Mouse (Mus musculus): ENCODE data around the gene Gm13283.

Gene Gm13283

DNA sequence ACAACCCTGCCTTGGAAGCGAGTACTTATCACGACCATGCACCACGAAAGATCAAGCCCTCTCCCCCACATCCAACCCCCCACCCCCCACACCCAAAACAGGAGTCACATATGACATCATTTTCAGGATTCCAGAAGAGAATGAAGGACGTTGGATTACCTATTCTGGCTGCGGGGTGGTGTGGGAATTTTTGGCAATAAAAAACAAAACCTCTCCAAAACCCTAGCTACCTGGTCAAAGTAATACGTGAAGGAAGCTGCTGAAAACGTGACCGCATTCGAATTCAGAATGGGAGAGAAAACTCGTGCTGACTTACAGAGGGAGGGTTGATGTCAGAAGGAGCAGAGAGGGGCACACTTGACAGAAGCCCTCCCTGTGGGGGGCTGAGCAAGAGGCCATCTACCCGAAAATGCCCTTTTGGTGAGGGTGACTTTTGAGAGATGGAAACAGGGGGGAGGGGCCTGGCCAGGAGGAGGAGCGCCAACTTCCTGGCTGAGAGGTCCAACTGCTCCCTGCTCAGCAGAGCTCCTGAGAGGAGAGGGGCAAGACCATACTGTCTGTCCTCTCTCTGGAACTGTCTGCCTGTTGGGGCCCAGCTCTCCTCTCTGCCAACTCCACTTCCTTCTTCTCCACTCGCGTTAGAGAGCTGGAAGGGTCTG lies at the start of gene Gm13283:
TSS of gene Gm13283 (plus strand) at position 510 of the 659 bp plus-strand sequence.
- DNase-seq = peak; percentile 97

DNA sequence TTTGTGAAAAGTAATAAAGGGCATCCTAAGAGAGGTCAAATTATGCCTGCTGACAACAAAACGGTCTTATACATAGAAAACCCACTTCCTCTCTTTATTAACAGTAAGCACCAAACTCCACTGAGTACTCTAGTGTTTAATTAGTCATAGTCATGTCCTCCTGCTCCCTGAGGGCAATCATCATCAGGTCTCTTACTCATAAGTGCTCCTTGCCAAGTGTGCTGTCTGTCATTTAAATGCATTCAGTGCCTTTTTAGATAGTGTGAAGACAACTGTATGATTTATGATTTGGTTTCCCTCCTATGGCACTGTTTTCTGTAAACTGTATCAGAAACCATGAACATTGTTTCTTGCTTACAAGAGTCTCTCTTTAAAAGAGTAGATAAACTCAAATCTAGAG lies 45.6 kb upstream of the Gm13283 start:
- DNase-seq = no peak

DNA sequence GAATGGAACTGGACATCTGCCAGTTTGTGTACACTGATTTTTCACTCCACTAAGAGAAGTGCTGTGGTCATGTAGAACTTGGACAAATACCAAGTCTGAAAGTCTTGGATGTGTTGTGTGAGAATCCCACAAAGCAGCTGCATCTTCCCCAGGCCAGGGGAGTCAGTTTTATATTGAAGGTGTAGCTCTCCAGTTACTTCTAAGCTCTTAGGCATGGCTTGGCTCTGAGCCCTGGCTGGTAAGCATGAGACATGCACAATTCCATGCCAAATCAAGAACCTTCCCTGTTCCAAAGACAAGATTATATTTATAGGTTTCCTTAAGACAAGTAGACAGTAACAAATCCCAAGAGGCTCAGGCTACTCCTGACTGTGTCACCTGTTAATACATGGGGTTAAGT lies 44.9 kb upstream of the Gm13283 start:
- DNase-seq = peak; percentile 88

DNA sequence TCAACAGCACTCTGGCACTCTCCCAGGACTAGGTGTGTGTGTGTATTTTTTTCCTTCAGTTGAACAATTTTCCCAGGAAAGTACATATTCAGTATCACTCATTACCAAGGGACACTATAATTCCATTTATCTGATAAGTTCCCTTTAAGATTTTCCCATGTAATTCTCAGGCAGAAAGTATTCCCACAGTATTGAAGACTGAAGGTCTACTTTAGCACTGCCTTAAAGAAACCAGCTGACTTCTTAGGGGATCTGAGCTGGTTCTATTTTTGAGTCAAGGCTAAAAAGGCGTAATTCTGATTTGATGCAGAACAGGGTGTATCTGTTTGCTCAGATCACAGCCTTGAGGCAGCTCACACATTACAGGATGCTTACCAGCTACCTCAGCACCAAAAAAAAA lies 41.2 kb upstream of the Gm13283 start:
- no peak for DNase-seq

DNA sequence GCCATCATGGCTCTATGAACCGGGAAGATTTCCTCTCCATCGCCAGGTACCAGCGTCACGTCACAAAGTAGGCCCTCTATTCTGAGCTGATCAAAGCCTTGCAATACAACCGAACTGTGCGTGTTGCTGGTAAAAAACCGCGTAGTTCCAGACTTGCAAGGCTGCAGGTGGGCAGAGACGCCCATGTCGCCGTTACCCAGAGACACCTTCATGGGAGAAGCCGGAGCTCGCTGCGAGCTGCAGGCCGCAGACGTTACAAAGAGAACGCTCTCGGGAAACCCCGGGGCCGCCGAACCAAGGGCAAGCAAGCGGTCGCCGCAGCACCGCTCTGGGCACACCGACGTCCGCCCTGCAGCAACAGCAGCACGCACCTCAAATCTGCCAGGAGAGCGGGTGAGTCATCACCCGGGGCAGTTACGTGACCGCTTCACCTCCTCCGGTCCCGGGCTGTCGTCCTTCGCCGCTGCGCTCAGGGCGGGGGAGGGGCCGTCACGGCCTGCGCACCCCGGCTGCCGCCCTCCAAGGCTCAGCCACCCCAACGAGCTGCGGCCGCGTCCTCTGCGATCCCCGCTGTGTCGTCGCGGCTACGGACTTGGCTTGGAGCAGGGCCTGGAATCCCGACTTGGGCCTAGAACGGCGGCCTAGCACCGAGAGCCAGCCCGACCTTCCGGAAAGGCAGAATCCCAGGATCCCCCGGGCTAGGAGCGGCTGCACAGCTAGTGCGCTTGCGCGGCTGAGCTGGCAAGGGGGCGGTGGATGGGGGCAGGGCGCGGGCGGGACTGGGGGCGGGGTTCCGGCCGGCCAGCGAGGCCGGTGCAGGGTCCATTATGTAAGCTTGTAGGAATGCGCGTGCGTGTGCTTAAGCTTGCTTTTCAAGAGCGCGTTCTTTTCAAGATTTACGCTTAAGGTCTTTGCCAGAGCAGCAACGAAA lies 37.9 kb upstream of the Gm13283 start, which contains the start of the genes Gm26566 and Klhl9:
TSS of gene Gm26566 (plus strand) at position 15 of the 931 bp plus-strand sequence.
TSS of gene Klhl9 (minus strand) at position 675 of the 931 bp plus-strand sequence.
- DNase-seq = peak; percentile 99

DNA sequence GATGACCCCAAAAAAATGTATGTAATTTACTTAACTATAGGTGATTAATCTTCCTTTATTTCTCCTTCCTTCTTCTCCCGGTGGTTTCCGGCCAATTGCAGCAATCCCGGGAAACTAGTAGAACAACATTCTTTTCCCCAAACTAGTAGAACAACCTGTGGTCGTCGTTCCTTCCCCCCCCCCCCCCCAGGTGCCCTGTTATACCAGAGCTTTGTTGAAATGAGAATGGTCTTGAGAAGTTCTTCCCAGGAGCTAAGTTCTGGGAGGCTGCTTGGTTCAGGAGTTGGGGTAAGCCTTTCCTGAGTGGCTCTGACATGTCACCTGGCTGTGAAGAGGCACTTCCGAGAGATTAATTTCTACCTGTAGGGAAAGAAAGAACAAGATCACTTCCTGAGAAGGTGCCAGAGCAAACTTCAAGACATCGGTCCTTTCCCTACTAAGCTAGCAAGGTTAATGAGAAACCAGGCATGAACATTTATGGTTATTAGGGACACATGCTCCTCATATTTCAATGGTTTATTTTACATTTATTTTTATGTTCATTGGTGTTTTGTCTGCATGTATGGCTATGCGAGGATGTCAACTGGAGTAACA lies 36.3 kb upstream of the Gm13283 start:
- peak; percentile 42 for DNase-seq

DNA sequence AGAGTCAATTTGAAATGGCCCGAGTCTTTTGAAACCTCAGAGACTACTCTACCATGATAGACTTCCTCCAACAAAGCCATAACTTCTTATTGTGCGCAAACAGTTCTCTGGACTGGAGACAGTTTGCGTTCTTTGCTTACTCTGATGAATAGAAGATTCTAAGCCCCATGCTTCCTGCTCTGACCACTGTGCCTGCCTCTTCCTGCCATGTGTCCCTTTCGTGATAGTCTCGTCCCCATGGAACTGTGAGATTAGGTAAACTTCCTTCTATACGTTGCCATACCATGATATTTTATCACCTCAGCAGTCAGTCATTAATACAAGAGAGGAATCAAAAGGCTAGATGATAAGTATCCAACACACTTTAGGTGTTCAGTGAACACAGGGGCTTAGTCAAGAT lies 33.2 kb upstream of the Gm13283 start:
- peak; percentile 24 for DNase-seq

DNA sequence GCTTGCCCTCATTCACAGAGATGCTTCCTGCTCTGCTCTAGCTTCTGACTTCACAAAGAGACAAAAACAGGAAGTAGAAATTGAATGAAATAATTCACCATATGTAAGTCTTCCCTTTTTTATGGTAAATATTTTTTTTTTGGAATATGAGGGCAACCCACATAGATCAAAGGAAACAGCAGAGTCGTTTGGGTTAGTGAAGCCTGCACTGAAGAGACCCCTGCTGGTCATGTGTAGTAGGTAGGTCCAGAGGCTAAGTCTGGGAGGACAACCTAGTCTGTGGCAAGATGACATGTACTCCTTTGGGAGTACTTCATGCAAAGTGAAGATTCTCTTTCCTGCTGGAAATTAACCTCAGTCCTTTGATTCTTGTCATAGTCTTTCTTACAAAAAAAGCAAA lies 32.6 kb upstream of the Gm13283 start:
- peak; percentile 48 for DNase-seq

DNA sequence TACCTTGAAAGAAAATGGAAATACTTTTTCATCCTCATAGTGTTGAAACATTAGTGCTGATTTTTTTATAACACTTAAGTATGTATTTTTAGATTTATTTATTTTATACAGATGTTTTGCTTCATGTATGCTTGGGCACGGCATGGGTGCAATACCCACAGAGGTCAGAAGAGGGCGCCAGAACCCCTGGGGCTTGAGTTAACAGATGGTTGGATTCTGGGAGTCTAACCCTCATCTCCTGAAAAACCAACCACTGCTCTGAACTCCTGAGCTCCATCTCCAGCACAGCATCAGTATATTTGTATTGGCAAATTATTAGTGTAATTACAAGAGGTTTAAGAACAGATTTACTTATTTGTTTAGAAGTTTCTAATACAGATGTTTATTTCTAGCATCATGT lies 21.4 kb upstream of the Gm13283 start:
- DNase-seq = peak; percentile 90

DNA sequence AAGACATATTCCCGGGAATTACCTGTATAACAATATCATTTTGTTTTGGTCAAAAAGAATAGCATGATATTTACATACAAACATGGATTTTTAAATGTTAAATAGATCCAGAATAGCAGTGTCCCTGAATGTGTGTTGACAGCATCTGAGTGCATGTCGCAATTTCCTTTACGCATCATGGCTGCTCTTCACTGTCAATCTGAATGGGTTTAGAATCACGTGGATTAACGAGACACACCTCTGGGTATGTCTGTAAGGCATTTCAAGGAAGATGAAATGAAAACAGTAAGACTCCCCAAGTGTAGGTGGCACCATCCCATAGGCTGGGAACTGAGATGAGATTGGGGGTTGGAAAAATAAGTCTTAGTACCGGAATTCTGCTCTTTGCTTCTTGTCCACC lies 20.9 kb upstream of the Gm13283 start:
- DNase-seq = no peak

DNA sequence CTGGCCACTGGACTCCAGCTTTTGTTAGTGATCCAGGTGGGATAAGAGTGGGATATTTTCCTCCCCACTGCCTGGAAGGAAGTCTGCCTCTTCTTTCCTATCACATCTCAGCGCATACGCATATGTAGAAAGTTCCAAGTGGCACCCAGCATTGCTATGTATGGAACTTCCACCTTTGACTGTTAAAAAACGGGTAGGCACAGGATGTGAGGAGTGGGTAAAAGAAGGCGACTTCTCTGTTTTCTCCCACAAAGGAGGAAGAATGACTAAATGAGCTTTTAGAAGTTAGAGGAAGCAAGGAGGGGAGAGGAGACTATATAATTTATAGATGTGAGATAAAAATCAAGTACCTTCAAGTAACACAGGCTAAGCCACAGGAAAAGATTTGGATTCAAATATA lies 18.5 kb upstream of the Gm13283 start:
- DNase-seq = no peak

DNA sequence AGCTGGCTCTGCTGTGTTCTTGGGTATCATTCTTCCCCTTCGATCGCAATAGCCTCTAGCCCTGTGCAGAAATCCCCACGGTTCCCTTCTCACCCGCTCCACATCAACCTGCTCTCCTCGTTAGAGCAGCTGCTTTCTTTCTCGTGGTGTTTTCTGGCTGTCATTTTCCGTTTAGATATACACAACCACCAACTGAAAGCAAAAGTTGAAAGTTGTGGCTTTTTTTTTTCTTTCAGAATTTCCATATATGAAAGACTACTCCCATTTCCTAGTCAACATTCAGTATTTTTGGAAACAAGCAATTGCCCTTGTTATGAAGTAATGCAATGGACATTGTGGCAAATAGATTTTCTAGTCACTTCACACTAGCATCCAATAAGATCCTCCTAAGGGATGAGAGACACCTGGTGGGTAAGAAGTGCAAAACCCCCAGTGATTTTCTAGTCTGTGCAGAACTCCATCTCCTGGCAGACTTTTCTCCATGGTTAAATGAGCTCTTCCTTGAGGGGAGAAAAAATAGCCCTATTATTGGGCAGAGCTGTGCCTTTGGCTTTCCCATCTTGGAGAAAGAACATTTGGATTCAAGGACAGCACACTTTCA lies 17.0 kb upstream of the Gm13283 start:
- peak; percentile 50 for DNase-seq

DNA sequence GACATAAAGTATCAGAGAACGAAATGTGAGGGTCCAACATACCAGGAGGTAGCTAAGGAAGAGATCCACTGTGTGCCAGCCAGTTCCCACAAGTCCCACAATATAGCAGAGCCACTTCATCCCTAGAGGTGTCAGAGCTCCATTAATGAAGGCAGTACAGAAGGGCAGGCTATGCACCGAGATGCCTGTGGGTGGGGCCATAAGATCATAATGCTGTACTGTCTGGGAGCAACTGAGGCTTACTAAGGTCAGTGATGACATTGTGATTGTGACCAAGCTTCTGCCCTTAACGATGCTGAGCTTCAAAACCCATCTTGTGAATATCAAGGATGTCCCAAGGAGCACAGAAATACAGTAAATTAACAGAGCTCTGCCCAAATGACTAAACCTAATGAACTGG lies 15.7 kb upstream of the Gm13283 start:
- peak; percentile 84 for DNase-seq

DNA sequence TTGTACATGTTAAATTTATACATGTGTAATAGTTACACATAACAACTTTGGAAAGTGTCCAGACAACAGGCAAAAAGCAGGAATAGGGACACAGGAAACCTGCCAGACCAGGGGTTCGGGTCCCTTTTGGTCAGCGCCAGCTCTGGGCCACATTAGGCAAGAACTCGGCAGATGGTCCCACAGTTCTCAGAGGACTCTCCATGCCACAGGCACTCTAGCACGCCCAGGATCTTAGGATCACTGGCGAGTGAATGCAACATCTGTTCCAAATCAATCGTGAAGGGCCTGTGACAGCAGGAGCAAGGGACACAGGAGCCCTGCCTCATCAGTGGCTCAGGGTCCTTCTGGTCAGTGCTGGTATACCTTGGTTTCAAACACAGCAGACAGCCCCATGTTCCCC lies 10.0 kb upstream of the Gm13283 start:
- peak; percentile 70 for DNase-seq

DNA sequence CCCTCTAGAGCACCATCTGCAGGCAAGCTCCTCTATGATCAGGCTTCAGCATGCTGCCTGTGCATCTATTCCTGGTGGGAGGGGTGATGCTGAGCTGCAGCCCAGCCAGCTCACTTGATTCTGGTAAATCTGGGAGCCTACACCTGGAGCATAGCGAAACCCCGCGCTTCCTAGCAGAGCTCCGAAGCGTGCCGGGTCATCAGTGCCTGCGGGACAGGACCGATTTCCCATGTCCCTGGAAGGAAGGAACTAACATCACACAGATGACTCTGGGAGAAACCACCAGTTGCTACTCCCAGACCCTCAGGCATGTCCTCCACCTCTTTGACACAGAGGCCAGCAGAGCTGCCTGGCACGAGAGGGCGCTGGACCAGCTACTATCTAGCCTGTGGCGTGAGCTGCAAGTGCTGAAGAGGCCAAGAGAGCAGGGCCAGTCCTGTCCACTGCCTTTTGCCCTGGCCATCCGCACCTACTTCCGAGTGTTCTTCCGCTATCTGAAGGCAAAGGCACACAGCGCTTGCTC lies 5.0 kb upstream of the Gm13283 start, which contains the start of gene Gm13271:
TSS of gene Gm13271 (plus strand) at position 51 of the 523 bp plus-strand sequence.
- DNase-seq = peak; percentile 99

DNA sequence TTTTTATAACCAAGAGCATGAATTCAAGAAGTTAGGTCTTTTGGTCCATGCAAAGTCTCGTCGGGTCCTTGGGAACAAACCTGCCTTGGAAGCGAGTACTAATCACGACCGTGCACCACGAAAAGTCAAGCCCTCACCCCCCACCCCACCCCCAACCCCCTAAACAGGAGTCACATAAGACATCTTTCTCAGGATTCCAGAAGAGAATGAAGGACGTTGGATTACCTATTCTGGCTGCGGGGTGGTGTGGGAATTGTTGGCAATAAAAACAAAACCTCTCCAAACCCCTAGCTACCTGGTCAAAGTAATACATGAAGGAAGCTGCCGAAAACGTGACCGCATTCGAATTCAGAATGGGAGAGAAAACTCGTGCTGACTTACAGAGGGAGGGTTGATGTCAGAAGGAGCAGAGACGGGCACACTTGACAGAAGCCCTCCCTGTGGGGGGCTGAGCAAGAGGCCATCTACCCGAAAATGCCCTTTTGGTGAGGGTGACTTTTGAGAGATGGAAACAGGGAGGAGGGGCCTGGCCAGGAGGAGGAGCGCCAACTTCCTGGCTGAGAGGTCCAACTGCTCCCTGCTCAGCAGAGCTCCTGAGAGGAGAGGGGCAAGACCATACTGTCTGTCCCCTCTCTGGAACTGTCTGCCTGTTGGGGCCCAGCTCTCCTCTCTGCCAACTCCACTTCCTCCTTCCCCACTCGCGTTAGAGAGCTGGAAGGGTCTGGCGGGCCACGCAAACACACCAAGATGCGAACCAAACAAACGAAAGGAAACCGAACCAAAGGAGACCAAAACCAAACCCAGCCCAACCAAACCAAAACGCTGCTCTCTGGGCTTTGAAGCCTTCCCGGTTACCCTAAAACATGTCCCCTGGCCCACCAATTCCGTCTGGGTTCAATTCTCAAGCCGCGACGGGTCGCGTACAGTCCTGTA lies 3.1 kb upstream of the Gm13283 start:
- peak; percentile 89 for DNase-seq

DNA sequence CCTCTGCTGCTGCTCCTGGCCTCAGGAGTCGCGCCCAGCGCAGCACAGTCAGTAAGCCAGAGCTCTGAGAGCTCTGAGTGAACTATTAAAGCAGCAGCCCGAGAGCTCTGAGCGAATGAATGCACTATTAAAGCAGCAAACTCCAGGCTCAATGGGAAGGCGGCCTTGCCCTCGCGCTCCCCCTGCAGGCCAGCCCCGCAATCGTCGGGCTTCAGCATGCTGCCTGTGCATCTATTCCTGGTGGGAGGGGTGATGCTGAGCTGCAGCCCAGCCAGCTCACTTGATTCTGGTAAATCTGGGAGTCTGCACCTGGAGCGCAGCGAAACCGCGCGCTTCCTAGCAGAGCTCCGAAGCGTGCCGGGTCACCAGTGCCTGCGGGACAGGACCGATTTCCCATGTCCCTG lies 2.3 kb upstream of the Gm13283 start:
- DNase-seq = peak; percentile 99

DNA sequence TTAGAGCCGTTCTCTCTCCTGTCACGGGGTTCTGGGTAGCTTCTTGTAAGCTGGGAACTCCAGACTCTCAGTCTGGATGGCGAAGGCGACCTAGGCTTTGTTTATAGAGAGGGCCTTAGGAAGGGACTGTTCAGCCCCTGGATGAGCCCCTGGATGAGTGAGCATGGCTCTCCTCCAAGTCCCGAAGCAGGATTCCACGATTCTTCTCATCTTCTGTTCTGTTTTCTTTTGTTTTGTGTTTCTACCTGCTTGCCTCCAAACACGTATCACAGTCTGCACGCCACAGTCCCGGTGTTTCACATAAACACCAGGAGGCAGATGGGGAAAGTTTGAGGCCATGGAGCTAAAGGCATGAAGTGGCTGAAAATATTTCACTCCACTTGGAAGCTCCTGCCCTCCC lies 1.2 kb upstream of the Gm13283 start:
- DNase-seq = peak; percentile 93

DNA sequence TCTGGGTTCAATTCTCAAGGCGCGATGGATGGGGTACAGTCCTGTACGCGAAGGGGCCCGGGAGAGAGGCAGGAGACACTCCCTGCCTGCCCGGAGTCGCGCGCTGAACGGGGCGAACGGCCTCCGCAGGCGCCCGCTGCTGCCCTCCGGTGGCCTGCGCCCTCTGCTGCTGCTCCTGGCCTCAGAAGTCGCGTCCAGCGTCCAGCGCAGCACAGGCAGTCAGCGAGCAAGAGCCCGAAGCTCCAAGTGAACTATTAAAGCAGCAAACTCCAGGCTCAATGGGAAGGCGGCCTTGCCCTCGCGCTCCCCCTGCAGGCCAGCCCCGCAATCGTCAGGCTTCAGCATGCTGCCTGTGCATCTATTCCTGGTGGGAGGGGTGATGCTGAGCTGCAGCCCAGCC lies 512 bp downstream of the Gm13283 start:
- peak; percentile 99 for DNase-seq

DNA sequence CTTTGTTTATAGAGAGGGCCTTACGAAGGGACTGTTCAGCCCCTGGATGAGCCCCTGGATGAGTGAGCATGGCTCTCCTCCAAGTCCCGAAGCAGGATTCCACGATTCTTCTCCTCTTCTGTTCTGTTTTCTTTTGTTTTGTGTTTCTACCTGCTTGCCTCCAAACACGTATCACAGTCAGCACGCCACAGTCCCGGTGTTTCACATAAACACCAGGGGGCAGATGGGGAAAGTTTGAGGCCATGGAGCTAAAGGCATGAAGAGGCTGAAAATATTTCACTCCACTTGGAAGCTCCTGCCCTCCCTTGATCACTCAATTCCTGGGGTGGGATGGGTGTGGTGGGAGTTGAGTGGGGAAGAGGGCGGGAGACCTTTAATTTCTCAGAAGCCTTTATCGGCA lies 1.9 kb downstream of the Gm13283 start:
- DNase-seq = peak; percentile 98

DNA sequence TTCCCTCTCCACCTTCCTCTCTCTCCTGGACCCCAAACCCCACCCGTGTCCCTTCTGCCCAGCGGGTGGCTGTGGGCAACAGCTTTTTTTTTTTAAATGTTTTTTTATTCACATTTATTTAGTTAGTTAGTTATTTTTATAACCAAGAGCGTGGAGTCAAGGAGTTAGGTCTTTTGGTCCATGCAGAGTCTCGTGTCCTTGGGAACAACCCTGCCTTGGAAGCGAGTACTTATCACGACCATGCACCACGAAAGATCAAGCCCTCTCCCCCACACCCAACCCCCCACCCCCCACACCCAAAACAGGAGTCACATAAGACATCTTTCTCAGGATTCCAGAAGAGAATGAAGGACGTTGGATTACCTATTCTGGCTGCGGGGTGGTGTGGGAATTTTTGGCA lies 2.4 kb downstream of the Gm13283 start:
- peak; percentile 96 for DNase-seq
